Mouse (Mus musculus): ENCODE data around the gene Kit.

Kit gene

GRCm38 (mm10) chr5:75632846-75633640, 58.3 kb downstream of the Kit start:
- DNase-seq (ENCODE audit: low spot score) = no peak

GRCm38 (mm10) chr5:75635385-75635784, 60.7 kb downstream of the Kit start:
- no peak for DNase-seq (ENCODE audit: low spot score)

GRCm38 (mm10) chr5:75640637-75641036, 65.9 kb downstream of the Kit start:
- no peak for DNase-seq (ENCODE audit: low spot score)

- DNase-seq (ENCODE audit: low spot score) = no peak
Observed at GRCm38 (mm10) chr5:75647046-75647445, 72.3 kb downstream of the Kit start.

GRCm38 (mm10) chr5:75650566-75650965, 75.8 kb downstream of the Kit start:
- no peak for DNase-seq (ENCODE audit: low spot score)

GRCm38 (mm10) chr5:75653431-75653830, 78.7 kb downstream of the Kit start:
- DNase-seq (ENCODE audit: low spot score) = no peak

GRCm38 (mm10) chr5:75658575-75658974, 83.9 kb downstream of the Kit start:
- no peak for DNase-seq (ENCODE audit: low spot score)

- DNase-seq (ENCODE audit: low spot score) = no peak
Observed at GRCm38 (mm10) chr5:75660342-75660741, 85.6 kb downstream of the Kit start.

GRCm38 (mm10) chr5:75662466-75662865, 87.8 kb downstream of the Kit start:
- DNase-seq (ENCODE audit: low spot score) = no peak

GRCm38 (mm10) chr5:75663768-75664167, 89.1 kb downstream of the Kit start:
- no peak for DNase-seq (ENCODE audit: low spot score)

- no peak for DNase-seq (ENCODE audit: low spot score)
Observed at GRCm38 (mm10) chr5:75667083-75667482, 92.4 kb downstream of the Kit start.

GRCm38 (mm10) chr5:75671136-75671788, 96.5 kb downstream of the Kit start:
- DNase-seq (ENCODE audit: low spot score) = no peak

GRCm38 (mm10) chr5:75676024-75676423, 101.3 kb downstream of the Kit start:
- DNase-seq (ENCODE audit: low spot score) = no peak

- no peak for DNase-seq (ENCODE audit: low spot score)
Observed at GRCm38 (mm10) chr5:75679896-75680295, 105.2 kb downstream of the Kit start.

- DNase-seq (ENCODE audit: low spot score) = no peak
Observed at GRCm38 (mm10) chr5:75695162-75695809, 120.6 kb downstream of the Kit start.

GRCm38 (mm10) chr5:75696960-75697359, 122.2 kb downstream of the Kit start:
- DNase-seq (ENCODE audit: low spot score) = no peak

GRCm38 (mm10) chr5:75698556-75698955, 123.8 kb downstream of the Kit start:
- no peak for DNase-seq (ENCODE audit: low spot score)

GRCm38 (mm10) chr5:75699081-75699480, 124.4 kb downstream of the Kit start:
- DNase-seq (ENCODE audit: low spot score) = no peak

GRCm38 (mm10) chr5:75699516-75699915, 124.8 kb downstream of the Kit start:
- DNase-seq (ENCODE audit: low spot score) = no peak

- DNase-seq (ENCODE audit: low spot score) = no peak
Observed at GRCm38 (mm10) chr5:75701662-75702061, 126.9 kb downstream of the Kit start.

GRCm38 (mm10) chr5:75702080-75702479, 127.4 kb downstream of the Kit start:
- no peak for DNase-seq (ENCODE audit: low spot score)

- no peak for DNase-seq (ENCODE audit: low spot score)
Observed at GRCm38 (mm10) chr5:75704584-75705175, 130.0 kb downstream of the Kit start.

GRCm38 (mm10) chr5:75705421-75705820, 130.7 kb downstream of the Kit start:
- DNase-seq (ENCODE audit: low spot score) = no peak
